Mouse (Mus musculus) heart, embryonic 12.5 days (tissue): ENCODE data around the gene Igf2r. TPM values are rescaled to one million over a fixed set of nuclear protein-coding genes. Genes with fewer than 3 reads are reported as not detected.

Source experiments
- ATAC-seq: fragments of 200-750 bp; cut with Nextera tagmentation; 2 replicates; pipeline ENCODE4 v1.8.0; 2017; ENCODE audit warnings: moderate TSS enrichment, moderate library complexity; ENCODE audit not compliant: insufficient number of reproducible peaks, low FRiP score
- H3K27ac ChIP-seq: fragments of 300-500 bp; sonication (generic); 2 replicates; pipeline ENCODE4 v1.5.1; 2016; ENCODE audit warnings: mild to moderate bottlenecking, moderate library complexity; ENCODE audit not compliant: poor library complexity, severe bottlenecking
- H3K27me3 ChIP-seq: fragments of 300-500 bp; sonication (generic); replicated peaks from 2 replicates; pipeline ENCODE4 v1.6.1; 2016; ENCODE audit warnings: mild to moderate bottlenecking, moderate library complexity
- H3K36me3 ChIP-seq: fragments of 300-500 bp; sonication (generic); 2 replicates; pipeline ENCODE4 v1.6.1; 2016; ENCODE audit warnings: mild to moderate bottlenecking, moderate library complexity
- H3K4me1 ChIP-seq: fragments of 300-500 bp; sonication (generic); replicated peaks from 2 replicates; pipeline ENCODE4 v1.6.1; 2016; ENCODE audit warnings: mild to moderate bottlenecking
- H3K4me2 ChIP-seq: fragments of 300-500 bp; sonication (generic); 2 replicates; pipeline ENCODE4 v1.6.1; 2016; ENCODE audit warnings: mild to moderate bottlenecking, moderate library complexity
- H3K4me3 ChIP-seq: fragments of 300-500 bp; sonication (generic); 2 replicates; pipeline ENCODE4 v1.5.1; 2016; ENCODE audit warnings: mild to moderate bottlenecking
- H3K9ac ChIP-seq: fragments of 300-500 bp; sonication (generic); 2 replicates; pipeline ENCODE4 v1.6.1; 2016; ENCODE audit warnings: mild to moderate bottlenecking, moderate library complexity
- H3K9me3 ChIP-seq: fragments of 300-500 bp; sonication (generic); replicated peaks from 2 replicates; pipeline ENCODE4 v1.6.1; 2016; ENCODE audit warnings: mild to moderate bottlenecking, moderate library complexity
- WGBS: fragments of 180-500 bp; shearing (Covaris S2); methylation state at CpG from one replicate; pipeline ENCODE4 v1.1.7; 2016; 5-methylcytosine and 5-hydroxymethylcytosine counted together
- polyA plus RNA-seq: library from polyadenylated mRNA; unstranded; fragments of >200 nt; fragmentation: Nextera tagmentation; extraction: Ambion mirVana; gene quantifications from 2 replicates; pipeline ENCODE4 v1.2.1, GENCODE M21; 2016

Gene Igf2r
- polyA plus RNA-seq, 1 experiment from 2014 or later = 293 TPM

- Histone ChIP-seq H3K4me2 (no peak overlapping the region), H3K27me3 (no peaks in the 10 kb centered on the region), H3K9ac (no peak overlapping the region), H3K4me1 (peaks cover 21% of the 10 kb centered on the region), H3K27ac (no peak overlapping the region), H3K36me3 (peaks cover 94% of the 10 kb centered on the region), H3K4me3 (no peak overlapping the region), H3K9me3 (no peaks in the 10 kb centered on the region)
- no peak for ATAC-seq
- 71% methylated on average over 3 of the region's 3 CpGs for WGBS
Measured at GRCm38 (mm10) chr17:12712993-12713392, 56.5 kb downstream of the Igf2r start.

- H3K4me2 ChIP-seq = no peak overlapping the region
- H3K4me3 ChIP-seq = no peak overlapping the region
- H3K9ac ChIP-seq = no peak overlapping the region
- H3K36me3 ChIP-seq = peaks cover 91% of the 10 kb centered on the region
- peaks cover 14% of the 10 kb centered on the region for H3K4me1 ChIP-seq
- ATAC-seq = no peak
- H3K9me3 ChIP-seq = no peaks in the 10 kb centered on the region
- no peaks in the 10 kb centered on the region for H3K27me3 ChIP-seq
- H3K27ac ChIP-seq = no peak overlapping the region
Measured at GRCm38 (mm10) chr17:12712191-12712590, 57.3 kb downstream of the Igf2r start.

DNA sequence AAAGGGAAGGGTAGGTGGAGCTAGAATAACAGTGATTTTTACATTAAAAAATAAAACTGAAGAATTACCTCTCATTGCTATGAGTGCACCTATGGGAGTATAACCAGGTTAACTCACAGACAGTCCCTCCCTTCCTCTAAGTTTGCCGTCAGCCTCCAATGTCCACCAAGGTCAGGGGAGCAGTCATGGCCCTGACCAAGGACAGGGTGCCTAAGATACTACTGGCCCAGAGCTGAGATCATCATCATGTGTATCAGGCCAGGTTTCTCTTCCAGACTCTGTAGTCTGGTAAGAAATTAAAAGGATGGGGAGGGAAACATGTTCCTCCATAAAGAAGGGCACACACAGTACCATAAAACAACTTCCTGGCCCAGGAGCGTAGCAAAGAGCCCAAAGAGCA is 58.5 kb downstream of the Igf2r start:
- no peak for ATAC-seq
- no peak overlapping the region for H3K9ac ChIP-seq
- no peak overlapping the region for H3K4me2 ChIP-seq
- no peak overlapping the region for H3K4me3 ChIP-seq
- peaks cover 9% of the 10 kb centered on the region for H3K4me1 ChIP-seq
- H3K27me3 ChIP-seq = no peaks in the 10 kb centered on the region
- H3K9me3 ChIP-seq = no peaks in the 10 kb centered on the region
- peaks cover 91% of the 10 kb centered on the region for H3K36me3 ChIP-seq
- 0 out of 2 replicates have a peak overlapping the region, but pooled peaks have one; percentile 1 for H3K27ac ChIP-seq
- WGBS = 81% methylated on average over 2 of the region's 2 CpGs

DNA sequence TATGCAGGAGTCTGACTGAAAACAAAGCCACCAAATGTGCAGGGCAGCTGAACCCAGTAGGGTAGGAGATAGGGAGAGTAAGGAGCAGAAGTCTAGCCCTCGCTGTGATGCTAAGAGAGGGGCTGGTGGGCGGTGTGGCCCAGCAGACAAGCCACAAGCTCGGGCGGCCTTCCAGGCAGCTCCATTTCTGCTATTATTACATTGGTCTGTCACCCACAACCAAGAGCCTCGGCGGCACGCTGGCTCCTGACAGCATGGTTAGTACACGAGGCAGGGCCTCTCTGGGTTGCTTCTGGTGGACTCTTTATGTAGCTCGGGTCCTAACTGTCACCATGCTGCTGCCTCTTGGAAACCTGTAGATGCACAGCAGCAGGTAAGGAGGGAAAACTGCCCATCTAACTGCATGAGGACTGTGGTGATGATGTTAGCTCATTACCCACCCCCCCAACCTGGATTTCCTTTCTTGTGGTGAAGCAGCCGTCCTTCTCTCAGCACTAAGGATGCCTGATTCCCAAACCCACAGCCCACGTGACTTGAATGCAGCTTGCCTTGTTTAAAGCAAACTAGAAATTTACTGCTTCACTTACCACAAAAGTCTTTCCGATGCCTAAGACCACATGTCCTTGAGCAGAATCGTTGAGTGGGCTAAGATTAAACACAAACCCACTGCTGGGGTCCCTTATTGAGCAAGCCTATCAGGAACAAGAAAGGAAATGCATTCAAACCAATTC is 59.2 kb downstream of the Igf2r start:
- peaks cover 91% of the 10 kb centered on the region for H3K36me3 ChIP-seq
- peaks cover 9% of the 10 kb centered on the region for H3K4me1 ChIP-seq
- WGBS = 77% methylated on average over 13 of the region's 13 CpGs
- no peak overlapping the region for H3K4me2 ChIP-seq
- no peaks in the 10 kb centered on the region for H3K9me3 ChIP-seq
- no peak overlapping the region for H3K4me3 ChIP-seq
- no peaks in the 10 kb centered on the region for H3K27me3 ChIP-seq
- H3K27ac ChIP-seq = no peak overlapping the region
- H3K9ac ChIP-seq = no peak overlapping the region
- no peak for ATAC-seq

GRCm38 (mm10) chr17:12708398-12708797 is 61.1 kb downstream of the Igf2r start:
- Histone ChIP-seq H3K27me3 (no peaks in the 10 kb centered on the region), H3K4me1 (0 out of 2 replicates have a peak, but pooled peaks cover 2% of the 10 kb centered on the region), H3K4me2 (no peak overlapping the region), H3K4me3 (no peak overlapping the region), H3K9me3 (no peaks in the 10 kb centered on the region), H3K27ac (no peak overlapping the region), H3K9ac (no peak overlapping the region), H3K36me3 (peaks cover 91% of the 10 kb centered on the region)
- no peak for ATAC-seq
- WGBS = 79% methylated on average over 3 of the region's 3 CpGs

GRCm38 (mm10) chr17:12706590-12707049 is 62.8 kb downstream of the Igf2r start:
- ATAC-seq = no peak
- WGBS = 82% methylated on average over 10 of the region's 10 CpGs

GRCm38 (mm10) chr17:12702901-12703300 is 66.6 kb downstream of the Igf2r start:
- 33% methylated on average over 5 of the region's 5 CpGs for WGBS
- peaks cover 98% of the 10 kb centered on the region for H3K36me3 ChIP-seq
- H3K9me3 ChIP-seq = no peaks in the 10 kb centered on the region
- H3K4me1 ChIP-seq = 0 out of 2 replicates have a peak, but pooled peaks cover 4% of the 10 kb centered on the region
- no peak for ATAC-seq
- peak overlapping the region; percentile 35; the same call in 1 of the 2 replicates for H3K27ac ChIP-seq
- no peak overlapping the region for H3K4me3 ChIP-seq
- no peaks in the 10 kb centered on the region for H3K27me3 ChIP-seq
- no peak overlapping the region for H3K9ac ChIP-seq
- no peak overlapping the region for H3K4me2 ChIP-seq

More at GRCm38 (mm10) chr17:12706590-12707049, 62.8 kb downstream of the Igf2r start:
- H3K27ac ChIP-seq = 0 out of 2 replicates have a peak overlapping the region, but pooled peaks have one; percentile 11
- peaks cover 91% of the 10 kb centered on the region for H3K36me3 ChIP-seq
- H3K27me3 ChIP-seq = no peaks in the 10 kb centered on the region
- H3K4me2 ChIP-seq = no peak overlapping the region
- no peak overlapping the region for H3K9ac ChIP-seq
- no peaks in the 10 kb centered on the region for H3K9me3 ChIP-seq
- H3K4me1 ChIP-seq = 0 out of 2 replicates have a peak, but pooled peaks cover 4% of the 10 kb centered on the region
- no peak overlapping the region for H3K4me3 ChIP-seq

DNA sequence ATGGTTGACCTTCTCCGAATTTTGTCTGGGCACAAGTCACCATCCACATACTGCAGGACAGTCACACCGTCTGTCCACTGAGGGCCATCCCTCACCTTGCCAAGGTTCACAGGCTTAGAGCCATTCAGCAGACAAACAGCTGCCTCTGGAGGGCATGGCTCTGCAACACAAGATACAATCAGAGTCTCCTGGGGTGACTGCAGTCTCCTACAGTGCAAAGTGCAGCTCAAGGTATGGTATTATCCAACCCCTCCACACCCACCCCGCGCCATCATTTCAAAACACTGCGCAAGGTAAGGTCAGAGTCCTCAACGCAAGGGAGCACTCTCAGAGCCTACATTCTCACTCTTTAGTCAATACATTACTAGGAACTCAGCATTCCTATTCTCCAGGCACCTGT is 69.1 kb downstream of the Igf2r start:
- no peak overlapping the region for H3K27ac ChIP-seq
- 92% methylated on average over 6 of the region's 6 CpGs for WGBS
- peaks cover 99% of the 10 kb centered on the region for H3K36me3 ChIP-seq
- H3K4me1 ChIP-seq = 0 out of 2 replicates have a peak, but pooled peaks cover 4% of the 10 kb centered on the region
- H3K4me2 ChIP-seq = no peak overlapping the region
- H3K9ac ChIP-seq = no peak overlapping the region
- no peaks in the 10 kb centered on the region for H3K9me3 ChIP-seq
- H3K4me3 ChIP-seq = no peak overlapping the region
- no peaks in the 10 kb centered on the region for H3K27me3 ChIP-seq
- no peak for ATAC-seq

DNA sequence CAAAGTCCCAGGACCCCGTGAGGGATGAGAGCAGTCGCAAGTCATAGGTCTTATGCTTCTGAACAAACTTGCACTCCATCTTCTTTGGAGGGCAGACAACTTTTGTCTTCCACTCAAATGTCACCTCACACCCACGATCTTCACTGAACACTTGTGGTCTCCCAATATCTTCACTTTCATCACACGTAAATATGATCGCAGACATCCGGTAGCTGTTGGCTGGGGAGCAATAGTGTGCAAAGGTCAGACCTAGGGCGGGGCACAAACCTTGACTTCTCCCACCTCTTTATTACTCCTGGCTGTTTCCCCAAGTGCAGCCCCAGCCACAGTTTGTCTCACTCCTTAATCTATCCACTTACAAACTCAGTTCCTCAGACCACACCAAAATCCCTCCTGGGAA is 77.6 kb downstream of the Igf2r start:
- no peak overlapping the region for H3K4me3 ChIP-seq
- ATAC-seq = no peak
- 86% methylated on average over 7 of the region's 7 CpGs for WGBS
- H3K36me3 ChIP-seq = peaks cover 97% of the 10 kb centered on the region
- no peak overlapping the region; the same call in 1 of the 2 replicates for H3K27ac ChIP-seq
- H3K4me2 ChIP-seq = no peak overlapping the region
- no peaks in the 10 kb centered on the region for H3K27me3 ChIP-seq
- H3K9ac ChIP-seq = no peak overlapping the region
- no peaks in the 10 kb centered on the region for H3K9me3 ChIP-seq
- H3K4me1 ChIP-seq = peaks cover 16% of the 10 kb centered on the region

DNA sequence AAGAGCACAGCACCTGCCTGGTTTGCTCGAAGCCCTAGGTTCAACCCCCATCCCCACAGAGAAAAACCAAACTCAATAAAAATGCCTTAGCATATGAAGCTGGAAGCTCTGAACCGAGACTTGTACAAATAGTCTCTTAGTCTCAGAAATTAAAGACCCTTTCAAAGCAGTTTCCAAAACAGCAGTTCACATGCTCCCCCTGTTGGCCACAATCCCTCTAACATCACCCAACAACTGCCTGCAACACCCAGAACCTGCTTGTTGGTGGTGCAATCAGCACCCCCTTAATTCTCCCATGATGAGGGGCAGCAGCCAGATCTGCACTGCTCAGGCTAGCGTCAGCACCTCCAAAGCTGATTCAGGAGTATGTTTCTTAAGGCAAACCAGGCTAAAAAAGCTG is 79.9 kb downstream of the Igf2r start:
- H3K9ac ChIP-seq = no peak overlapping the region
- peaks cover 100% of the 10 kb centered on the region for H3K36me3 ChIP-seq
- no peaks in the 10 kb centered on the region for H3K9me3 ChIP-seq
- H3K27me3 ChIP-seq = no peaks in the 10 kb centered on the region
- H3K4me1 ChIP-seq = peaks cover 20% of the 10 kb centered on the region
- H3K4me3 ChIP-seq = no peak overlapping the region
- no peak overlapping the region for H3K4me2 ChIP-seq
- H3K27ac ChIP-seq = peak overlapping the region; percentile 63; the same call in 1 of the 2 replicates
- 68% methylated on average over 3 of the region's 3 CpGs for WGBS
- ATAC-seq = no peak

GRCm38 (mm10) chr17:12688427-12689110 is 80.9 kb downstream of the Igf2r start:
- H3K27ac ChIP-seq = peak overlapping the region; percentile 63
- peaks cover 100% of the 10 kb centered on the region for H3K36me3 ChIP-seq
- peak overlapping the region; percentile 1; the same call in 1 of the 2 replicates for H3K4me2 ChIP-seq
- no peaks in the 10 kb centered on the region for H3K9me3 ChIP-seq
- ATAC-seq = no peak
- 51% methylated on average over 20 of the region's 20 CpGs for WGBS
- H3K4me3 ChIP-seq = no peak overlapping the region
- H3K9ac ChIP-seq = no peak overlapping the region
- H3K27me3 ChIP-seq = no peaks in the 10 kb centered on the region
- H3K4me1 ChIP-seq = peaks cover 20% of the 10 kb centered on the region
